ENCODE assay signal across 8 mouse cellular contexts in genomic region chr3:95024551-95024950, GRCm38 (mm10). TPM values are rescaled to one million over a fixed set of nuclear protein-coding genes. Genes with fewer than 3 reads are reported as not detected.
DNase-seq lines count a peak whose midpoint lies in the region; ATAC-seq lines count a peak whose summit lies in the region.

No protein-coding gene starts in this region.

- H3K4me1 ChIP-seq in kidney, embryonic 14.5 days (ENCODE audit: control insufficient read depth, insufficient read depth, low read length) = no peaks in the 10 kb centered on the region
- peaks cover 8% of the 10 kb centered on the region; the same call in 1 of the 2 replicates for H3K4me1 ChIP-seq in hindbrain, embryonic 15.5 days (replicated peaks)

- H3K27me3 ChIP-seq in kidney, embryonic 14.5 days (ENCODE audit: control insufficient read depth, insufficient read depth, low read length) = no peaks in the 10 kb centered on the region
- H3K27me3 ChIP-seq in hindbrain, embryonic 15.5 days = no peaks in the 10 kb centered on the region

- peak; percentile 30 to 58 for DNase-seq in kidney, postnatal 4 days
- peak; percentile 77 to 79 for DNase-seq in heart, adult 18-20 months
- DNase-seq in lung, postnatal 14 days = peak; percentile 73
- no peak for DNase-seq in natural killer cell, adult 2 months (ENCODE audit: low spot score in 2 of 2)
- no peak for DNase-seq in thymus, postnatal 25 days
- no peak for DNase-seq in MN1 (ENCODE audit: low spot score)

- 33% methylated on average over 11 of the region's 11 CpGs for WGBS in kidney, embryonic 14.5 days
- WGBS in hindbrain, embryonic 15.5 days = 20% methylated on average over 11 of the region's 11 CpGs

- H3K4me3 ChIP-seq in kidney, embryonic 14.5 days (ENCODE audit: low read length) = no peak overlapping the region
- H3K4me3 ChIP-seq in hindbrain, embryonic 15.5 days = no peak overlapping the region

- no peak overlapping the region for H3K27ac ChIP-seq in kidney, embryonic 14.5 days (ENCODE audit: low read depth, low read length)
- no peak overlapping the region for H3K27ac ChIP-seq in hindbrain, embryonic 15.5 days (replicated peaks)

- no peaks in the 10 kb centered on the region; the same call in 1 of the 2 replicates for H3K36me3 ChIP-seq in kidney, embryonic 14.5 days (ENCODE audit: control insufficient read depth, insufficient read depth, low read length)
- no peaks in the 10 kb centered on the region for H3K36me3 ChIP-seq in hindbrain, embryonic 15.5 days

- no peak overlapping the region for H3K4me2 ChIP-seq in kidney, embryonic 14.5 days (replicated peaks; ENCODE audit: low read depth, low read length)
- peak overlapping the region; percentile 23; the same call in 1 of the 2 replicates for H3K4me2 ChIP-seq in hindbrain, embryonic 15.5 days

- ATAC-seq in kidney, embryonic 14.5 days (ENCODE audit: low FRiP score, low TSS enrichment) = no peak
- 0 out of 2 replicates have a peak, but pooled peaks have one; percentile 5 for ATAC-seq in hindbrain, embryonic 15.5 days (ENCODE audit: low FRiP score, low read depth)

- H3K9me3 ChIP-seq in kidney, embryonic 14.5 days (ENCODE audit: control insufficient read depth, low read length) = no peaks in the 10 kb centered on the region
- H3K9me3 ChIP-seq in hindbrain, embryonic 15.5 days = no peaks in the 10 kb centered on the region

- H3K9ac ChIP-seq in kidney, embryonic 14.5 days (ENCODE audit: low read depth, low read length) = no peak overlapping the region
- H3K9ac ChIP-seq in hindbrain, embryonic 15.5 days = no peak overlapping the region

RNA-seq across cellular contexts. Expression of gene Zfp687, which starts 9.3 kb away (rescaled TPM):
- 28.7 and 38.1 TPM in 2 replicates for polyA plus RNA-seq in kidney, embryonic 14.5 days (2014; fragmentation: Nextera tagmentation; extraction: Ambion mirVana)
- total RNA-seq in heart, adult 18-20 months (2021) = 10 to 100 TPM; 10.3 to 12.0 TPM
- 18.9 and 21.2 TPM in 2 replicates for polyA plus RNA-seq in hindbrain, embryonic 15.5 days (2015; fragmentation: Nextera tagmentation; extraction: Ambion mirVana)

RNA-seq across cellular contexts. Expression of gene Psmd4, which starts 17.9 kb away (rescaled TPM):
- 261 and 286 TPM in 2 replicates for polyA plus RNA-seq in kidney, embryonic 14.5 days (2014; fragmentation: Nextera tagmentation; extraction: Ambion mirVana)
- total RNA-seq in heart, adult 18-20 months (2021) = 100 to 1,000 TPM; 146 to 151 TPM
- polyA plus RNA-seq in hindbrain, embryonic 15.5 days (2015; fragmentation: Nextera tagmentation; extraction: Ambion mirVana) = 260 and 276 TPM in 2 replicates

RNA-seq across cellular contexts. Expression of gene Pi4kb, which starts 50.0 kb away (rescaled TPM):
- polyA plus RNA-seq in kidney, embryonic 14.5 days (2014; fragmentation: Nextera tagmentation; extraction: Ambion mirVana) = 22.6 and 25.7 TPM in 2 replicates
- total RNA-seq in heart, adult 18-20 months (2021) = 10 to 100 TPM; 23.7 to 26.6 TPM
- 21.8 and 27.3 TPM in 2 replicates for polyA plus RNA-seq in hindbrain, embryonic 15.5 days (2015; fragmentation: Nextera tagmentation; extraction: Ambion mirVana)

Comparison
In these comparisons a context has a peak if more than half of its experiments do, and no peak if none do; other contexts are left out.
1. DNase-seq: peak in kidney, postnatal 4 days (2 of 2), heart, adult 18-20 months (2 of 2) and lung, postnatal 14 days (single experiment); none in natural killer cell, adult 2 months (0 of 2), thymus, postnatal 25 days (single experiment) and MN1 (single experiment).